Mouse (Mus musculus) kidney, adult 11 months (tissue): ENCODE results near the gene Tmem183a.
A peak's percentile ranks its signal among the peaks of the same experiment; 100 is the strongest.

ENCODE experiments used
- DNase-seq: peaks from one replicate; pipeline ENCODE4 v3.0.0; 2022

The Tmem183a gene

GRCm38 (mm10) chr1:134318261-134318660 lies 43.5 kb downstream of the Tmem183a start:
- DNase-seq = no peak

GRCm38 (mm10) chr1:134316361-134316760 lies 45.4 kb downstream of the Tmem183a start:
- no peak for DNase-seq

- DNase-seq = no peak
Observed at GRCm38 (mm10) chr1:134315181-134315580, 46.6 kb downstream of the Tmem183a start.

GRCm38 (mm10) chr1:134311760-134312159 lies 50.0 kb downstream of the Tmem183a start:
- DNase-seq = no peak

GRCm38 (mm10) chr1:134310729-134311128 lies 51.0 kb downstream of the Tmem183a start:
- no peak for DNase-seq

GRCm38 (mm10) chr1:134310291-134310690 lies 51.5 kb downstream of the Tmem183a start:
- no peak for DNase-seq

GRCm38 (mm10) chr1:134307409-134307808 lies 54.4 kb downstream of the Tmem183a start:
- no peak for DNase-seq

GRCm38 (mm10) chr1:134304940-134305339 lies 56.8 kb downstream of the Tmem183a start:
- no peak for DNase-seq

GRCm38 (mm10) chr1:134302568-134303238 lies 59.1 kb downstream of the Tmem183a start:
- DNase-seq = peak; percentile 39

- DNase-seq = no peak
Observed at GRCm38 (mm10) chr1:134298636-134299411, 63.0 kb downstream of the Tmem183a start.

GRCm38 (mm10) chr1:134297265-134297664 lies 64.5 kb downstream of the Tmem183a start:
- DNase-seq = no peak
